Mouse (Mus musculus): ENCODE data around the gene Sgsm3. TPM values are rescaled to one million over a fixed set of nuclear protein-coding genes. Genes with fewer than 3 reads are reported as not detected.

Gene Sgsm3
- polyA plus RNA-seq, 1 experiment = 23.9 TPM

- Histone ChIP-seq H3K27ac (ENCODE audit: insufficient read depth, low read depth, low read length) (peak overlapping the region; percentile 19; the same call in 1 of the 2 replicates), H3K36me3 (ENCODE audit: control insufficient read depth, insufficient read depth, low read length) (no peaks in the 10 kb centered on the region), H3K4me3 (ENCODE audit: low read depth, low read length) (no peak overlapping the region), H3K27me3 (ENCODE audit: control insufficient read depth, insufficient read depth, low read length) (no peaks in the 10 kb centered on the region), H3K4me1 (ENCODE audit: control insufficient read depth, insufficient read depth, insufficient read length, low read length) (peaks cover 13% of the 10 kb centered on the region; the same call in 1 of the 2 replicates)
- WGBS = 60% methylated on average over 5 of the region's 5 CpGs
- TF ChIP-seq CTCF (IDR thresholded peaks at IDR 0.05; ENCODE audit: extremely low read depth, insufficient read length, insufficient replicate concordance, low read depth, low read length) (no peak), POLR2A (IDR thresholded peaks at IDR 0.05; ENCODE audit: low read depth, low read length) (no peak)
Observed at GRCm38 (mm10) chr15:81057736-81058135, 80.2 kb downstream of the Sgsm3 start.

GRCm38 (mm10) chr15:81060975-81061374 lies 83.4 kb downstream of the Sgsm3 start:
- no peak overlapping the region for H3K27ac ChIP-seq (ENCODE audit: insufficient read depth, low read depth, low read length)
- TF ChIP-seq CTCF (IDR thresholded peaks at IDR 0.05; ENCODE audit: extremely low read depth, insufficient read length, insufficient replicate concordance, low read depth, low read length) (no peak), POLR2A (IDR thresholded peaks at IDR 0.05; ENCODE audit: low read depth, low read length) (no peak)
- no peaks in the 10 kb centered on the region for H3K27me3 ChIP-seq (ENCODE audit: control insufficient read depth, insufficient read depth, low read length)
- WGBS = 97% methylated on average over 2 of the region's 2 CpGs
- no peaks in the 10 kb centered on the region for H3K36me3 ChIP-seq (ENCODE audit: control insufficient read depth, insufficient read depth, low read length)
- peaks cover 5% of the 10 kb centered on the region; the same call in 1 of the 2 replicates for H3K4me1 ChIP-seq (ENCODE audit: control insufficient read depth, insufficient read depth, insufficient read length, low read length)
- H3K4me3 ChIP-seq (ENCODE audit: low read depth, low read length) = no peak overlapping the region

Other genes starting within 250 kb of the Sgsm3 start
- gene Adsl, start 29.3 kb upstream of the Sgsm3 start, polyA plus RNA-seq (2012; rRNA removed) = 17.7 and 24.3 TPM in 2 replicates
- gene Mrtfa, start 213.0 kb downstream of the Sgsm3 start, polyA plus RNA-seq (2012; rRNA removed) = 16.8 and 34.5 TPM in 2 replicates

Data from small intestine, adult 2 months (tissue).